Mouse (Mus musculus) liver, adult 2 months (tissue): ENCODE data around the gene Catsperg1. TPM values are rescaled to one million over a fixed set of nuclear protein-coding genes. Genes with fewer than 3 reads are reported as not detected.
"Not testable (repeated sequence)": the region's sequence is repeated elsewhere in the genome, so short reads cannot be mapped to it uniquely, and the experiment has no call there.

Experiments used
- DNase-seq: peaks from one replicate; pipeline ENCODE4 v3.0.0-alpha.2; 2011; ENCODE audit warnings: low read depth, low spot score; ENCODE audit errors: extremely low read depth
- H3K27ac ChIP-seq: fragments of 200-500 bp; replicated peaks from 2 replicates; pipeline ENCODE4 v1.5.1; 2012; ENCODE audit warnings: low read depth, mild to moderate bottlenecking, control low read depth, inconsistent platforms, low read length; ENCODE audit not compliant: insufficient read depth
- H3K27me3 ChIP-seq: fragments of 200-500 bp; 2 replicates; pipeline ENCODE4 v1.6.1; 2012; ENCODE audit warnings: mild to moderate bottlenecking, moderate library complexity, low read length, inconsistent platforms; ENCODE audit not compliant: control insufficient read depth, insufficient read depth
- H3K36me3 ChIP-seq: fragments of 200-500 bp; 2 replicates; pipeline ENCODE4 v1.6.1; 2012; ENCODE audit warnings: low read length, inconsistent platforms; ENCODE audit not compliant: control insufficient read depth, insufficient read depth
- H3K4me1 ChIP-seq: fragments of 200-500 bp; 2 replicates; pipeline ENCODE4 v1.6.1; 2011; ENCODE audit warnings: low read length; ENCODE audit not compliant: control insufficient read depth, insufficient read depth
- H3K4me3 ChIP-seq: fragments of 200-500 bp; 2 replicates; pipeline ENCODE4 v1.5.1; 2011; ENCODE audit warnings: low read depth, mild to moderate bottlenecking, control low read depth, low read length, moderate library complexity; ENCODE audit not compliant: insufficient read depth
- H3K79me2 ChIP-seq: fragments of 200-500 bp; 2 replicates; pipeline ENCODE4 v1.6.1; 2012; ENCODE audit warnings: inconsistent platforms, mild to moderate bottlenecking, low read length, moderate library complexity; ENCODE audit not compliant: control insufficient read depth, insufficient read depth
- H3K9ac ChIP-seq: fragments of 200-500 bp; 2 replicates; pipeline ENCODE4 v1.6.1; 2012; ENCODE audit warnings: low read depth, mild to moderate bottlenecking, control low read depth, inconsistent platforms, low read length
- CTCF ChIP-seq: fragments of 200-500 bp; IDR thresholded peaks from 2 replicates; pipeline ENCODE4 v1.5.1; 2011; ENCODE audit warnings: low read depth, low read length, control low read depth
- POLR2A ChIP-seq: fragments of 200-500 bp; IDR thresholded peaks from 2 replicates; pipeline ENCODE4 v1.6.1; 2011; ENCODE audit warnings: low read length, control low read depth; ENCODE audit not compliant: insufficient read depth; ENCODE audit errors: extremely low read depth
- WGBS: fragments of 180-500 bp; shearing (Covaris S2); methylation state at CpG from one replicate; pipeline ENCODE4 v1.1.7; 2018; 5-methylcytosine and 5-hydroxymethylcytosine counted together
- polyA plus RNA-seq: library from polyadenylated mRNA; depleted of rRNA; stranded (reverse); fragments of >200 nt; gene quantifications from 2 replicates; pipeline ENCODE4 v1.2.3, GENCODE M21; 2012
- total RNA-seq: library from RNA; depleted of rRNA; stranded (reverse); fragments of >200 nt; gene quantifications from 2 replicates; pipeline ENCODE4 v1.2.3, GENCODE M21; 2014

The Catsperg1 gene
- total and polyA plus RNA-seq, 2 experiments: 0.24 to 0.28 TPM

DNA sequence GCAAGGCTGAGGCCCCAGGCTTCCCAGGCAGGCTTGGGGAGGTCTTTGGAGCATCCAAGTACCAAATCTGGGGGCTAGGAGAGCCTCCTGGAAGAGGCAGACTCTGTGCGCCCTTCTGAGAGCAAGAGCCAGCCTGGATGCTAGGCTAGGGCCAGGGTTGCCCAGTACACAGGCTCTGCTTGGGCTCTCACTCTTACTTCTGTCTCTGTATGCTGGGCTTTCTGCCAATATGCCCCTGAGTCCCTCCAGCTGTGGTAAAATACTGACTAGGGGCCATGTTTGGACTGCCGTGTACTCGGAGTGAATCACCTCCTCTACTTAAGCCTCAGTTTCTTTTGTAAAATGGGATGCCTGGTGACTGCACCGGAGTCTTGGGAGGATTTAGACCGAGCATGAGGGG, 32.2 kb upstream of the Catsperg1 start:
- Histone ChIP-seq H3K27me3 (no peaks in the 10 kb centered on the region), H3K36me3 (no peaks in the 10 kb centered on the region), H3K27ac (no peak overlapping the region), H3K4me3 (no peak overlapping the region), H3K79me2 (no peaks in the 10 kb centered on the region), H3K9ac (no peak overlapping the region), H3K4me1 (peaks cover 10% of the 10 kb centered on the region; the same call in 1 of the 2 replicates)
- WGBS: 92% methylated on average over 5 of the region's 5 CpGs
- no peak for DNase-seq
- no peak for TF ChIP-seq POLR2A
- no peak for TF ChIP-seq CTCF

DNA sequence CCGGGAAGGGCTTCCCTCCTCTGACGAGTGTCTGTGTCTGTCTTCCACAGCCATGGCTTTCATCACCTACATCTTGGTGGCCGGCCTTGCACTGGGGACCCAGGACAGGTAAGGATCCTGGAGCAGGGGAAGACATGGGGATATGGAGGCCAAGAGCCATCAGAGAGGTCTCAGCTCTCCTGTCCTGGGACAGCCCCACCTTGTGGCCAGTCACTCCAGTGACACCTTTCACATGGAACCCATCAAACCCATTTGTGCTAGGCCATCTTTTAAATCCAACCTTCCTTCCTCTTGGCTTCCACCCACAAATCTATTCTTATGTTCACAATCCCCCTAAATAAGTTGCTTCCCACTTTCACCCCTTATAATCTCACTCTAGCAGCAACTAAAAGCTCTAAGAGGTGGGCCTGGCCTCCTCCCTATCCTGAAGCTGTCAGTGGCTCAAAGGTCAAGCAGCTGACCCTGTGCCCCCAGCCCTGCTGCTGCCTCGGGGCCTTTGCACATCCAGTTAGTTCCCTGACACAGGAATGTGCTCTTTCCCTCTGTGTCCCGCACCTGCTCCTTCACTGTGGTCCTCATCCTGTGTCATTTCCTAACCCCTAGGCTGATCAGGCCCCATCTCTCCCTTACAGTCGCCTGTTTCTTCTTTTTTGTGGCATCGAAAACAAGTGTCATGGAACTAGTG, 31.0 kb upstream of the Catsperg1 start:
- Histone ChIP-seq H3K4me1 (peaks cover 10% of the 10 kb centered on the region; the same call in 1 of the 2 replicates), H3K9ac (no peak overlapping the region), H3K79me2 (no peaks in the 10 kb centered on the region), H3K27me3 (no peaks in the 10 kb centered on the region), H3K4me3 (no peak overlapping the region), H3K36me3 (no peaks in the 10 kb centered on the region), H3K27ac (no peak overlapping the region)
- TF ChIP-seq POLR2A: no peak
- peak; percentile 80 for TF ChIP-seq CTCF
- WGBS: 92% methylated on average over 7 of the region's 7 CpGs
- no peak for DNase-seq

DNA sequence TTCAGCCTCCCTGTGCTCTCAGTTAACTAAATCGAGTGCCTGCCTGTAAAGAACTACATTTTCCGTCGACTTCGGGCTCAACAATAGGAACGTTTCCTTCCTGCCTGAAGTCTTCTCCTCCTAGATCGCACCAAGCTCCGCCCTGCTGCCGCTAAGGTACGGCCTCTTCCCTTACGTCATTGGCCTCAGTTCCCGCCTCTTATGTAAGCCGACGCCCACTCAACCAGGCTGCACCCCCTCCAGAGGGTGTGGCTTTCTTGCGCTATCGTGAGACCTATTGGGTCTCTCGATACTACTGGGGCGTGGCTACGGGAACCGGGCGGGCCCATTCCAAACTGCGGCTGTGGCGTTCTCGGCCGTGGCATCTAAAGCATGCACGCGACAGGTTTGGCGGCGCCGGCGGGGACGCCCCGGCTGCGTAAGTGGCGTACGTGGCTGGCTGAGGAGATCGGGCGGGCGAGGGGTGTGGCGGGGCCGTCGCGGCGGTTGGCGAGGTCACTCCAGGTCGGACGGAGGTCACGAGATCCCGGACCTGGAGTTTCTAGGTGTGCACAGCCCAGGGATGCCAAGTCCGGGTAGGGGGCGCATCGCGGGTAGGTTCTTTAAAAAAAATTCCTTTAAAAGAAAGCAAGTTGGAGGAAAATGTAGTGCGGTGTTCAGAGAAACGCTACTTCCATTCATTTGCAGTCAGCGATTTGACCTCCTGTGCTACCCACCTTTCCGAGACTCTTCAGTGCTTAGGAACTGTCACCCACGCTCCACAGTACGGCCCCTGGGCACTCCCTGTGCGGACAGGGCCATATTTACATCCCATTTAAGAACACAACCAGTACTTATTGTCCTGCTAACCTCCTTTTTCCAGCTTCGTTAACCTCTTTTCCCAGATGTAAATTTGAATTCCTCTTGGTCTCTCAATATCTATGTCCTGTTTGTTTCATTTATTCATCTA, 24.5 kb upstream of the Catsperg1 start, which contains the start of gene Yif1b:
Gene Yif1b (plus strand): TSS at position 311 of the 949 bp plus-strand sequence.
- peaks cover 7% of the 10 kb centered on the region for H3K4me1 ChIP-seq
- no peaks in the 10 kb centered on the region for H3K79me2 ChIP-seq
- DNase-seq: peak; percentile 97
- H3K27me3 ChIP-seq: no peaks in the 10 kb centered on the region
- peak within 1 kb of the TSS; percentile 58 for H3K4me3 ChIP-seq
- under 1% methylated on average over 60 of the region's 60 CpGs for WGBS
- TF ChIP-seq CTCF (0 out of 2 replicates have a peak, but pooled peaks have one; percentile 7), POLR2A (0 out of 2 replicates have a peak, but pooled peaks have one; percentile 6)
- peak within 1 kb of the TSS; percentile 65 for H3K9ac ChIP-seq
- no peaks in the 10 kb centered on the region for H3K36me3 ChIP-seq
- peak within 1 kb of the TSS; percentile 67 for H3K27ac ChIP-seq

DNA sequence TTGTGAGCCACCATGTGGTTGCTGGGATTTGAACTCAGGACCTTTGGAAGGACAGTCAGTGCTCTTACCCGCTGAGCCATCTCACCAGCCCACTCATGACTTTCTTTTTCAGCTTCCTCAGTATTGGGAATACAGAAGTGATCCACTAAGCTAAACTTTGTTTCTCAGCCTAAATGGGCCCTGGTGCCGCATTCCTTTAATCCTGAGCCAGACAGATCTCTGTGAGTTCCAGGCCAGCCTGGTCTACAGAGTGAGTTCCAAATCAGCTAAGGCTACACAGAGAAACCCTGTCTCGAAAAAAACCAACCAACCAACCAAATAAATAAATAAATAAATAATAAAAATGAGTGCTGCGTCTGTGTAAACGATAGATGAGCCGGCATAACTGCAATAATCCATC, 23.8 kb upstream of the Catsperg1 start:
- not testable (repeated sequence) for H3K36me3 ChIP-seq, H3K4me1 ChIP-seq, DNase-seq, H3K27me3 ChIP-seq, H3K79me2 ChIP-seq
- WGBS: 26% methylated on average over 6 of the region's 6 CpGs
- peak overlapping the region; percentile 67 for H3K27ac ChIP-seq
- peak overlapping the region; percentile 65 for H3K9ac ChIP-seq
- H3K4me3 ChIP-seq: peak overlapping the region; percentile 36; the same call in 1 of the 2 replicates

DNA sequence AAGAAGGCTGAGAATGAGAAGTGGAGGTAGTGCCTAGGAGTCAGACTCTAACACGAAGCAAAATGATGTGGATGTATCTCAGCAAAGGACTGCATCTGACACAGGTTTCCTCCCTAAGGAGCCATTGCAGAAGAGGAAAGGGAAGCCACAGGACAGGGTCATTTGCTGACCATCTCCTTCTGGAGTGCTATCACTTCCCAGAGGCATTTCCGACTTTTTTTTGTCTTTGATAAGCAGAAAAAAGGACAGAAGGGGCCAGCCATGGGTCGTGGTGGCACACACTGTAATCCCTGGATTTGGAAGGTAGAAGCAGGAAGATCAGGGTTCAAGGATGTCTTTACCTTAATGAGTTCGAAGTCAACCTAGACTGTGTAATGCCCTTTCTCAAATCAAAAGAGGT, 22.8 kb upstream of the Catsperg1 start:
- Histone ChIP-seq H3K79me2 (no peaks in the 10 kb centered on the region), H3K36me3 (no peaks in the 10 kb centered on the region), H3K4me1 (peaks cover 7% of the 10 kb centered on the region), H3K9ac (no peak overlapping the region), H3K27ac (no peak overlapping the region), H3K27me3 (no peaks in the 10 kb centered on the region), H3K4me3 (no peak overlapping the region)
- TF ChIP-seq CTCF: no peak
- TF ChIP-seq POLR2A: no peak
- DNase-seq: no peak
- 75% methylated on average over 4 of the region's 4 CpGs for WGBS

DNA sequence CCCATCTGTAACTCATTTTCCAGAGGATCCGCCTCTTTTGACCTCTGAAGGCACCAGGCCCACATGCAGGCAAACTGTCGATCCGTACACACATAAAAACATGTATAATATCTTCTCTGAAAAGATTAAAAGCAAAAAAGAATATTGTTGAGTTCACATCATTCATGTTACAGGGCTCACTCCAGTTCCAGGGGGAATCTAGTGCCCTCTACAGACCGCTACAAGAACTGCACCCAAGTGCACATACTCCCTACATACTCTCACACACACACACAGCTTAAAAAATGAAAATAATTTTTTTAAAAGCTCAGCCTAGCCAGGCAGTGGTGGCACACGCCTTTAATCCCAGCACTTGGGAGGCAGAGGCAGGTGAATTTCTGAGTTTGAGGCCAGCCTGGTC, 20.8 kb upstream of the Catsperg1 start:
- H3K4me1 ChIP-seq: peaks cover 7% of the 10 kb centered on the region
- WGBS: 94% methylated on average over 5 of the region's 5 CpGs
- no peak overlapping the region for H3K9ac ChIP-seq
- DNase-seq: no peak
- no peaks in the 10 kb centered on the region for H3K27me3 ChIP-seq
- H3K36me3 ChIP-seq: no peaks in the 10 kb centered on the region
- no peak overlapping the region for H3K4me3 ChIP-seq
- H3K27ac ChIP-seq: peak overlapping the region; percentile 59; the same call in 1 of the 2 replicates
- no peaks in the 10 kb centered on the region; the same call in 1 of the 2 replicates for H3K79me2 ChIP-seq
- TF ChIP-seq POLR2A (no peak), CTCF (peak; percentile 16; the same call in 1 of the 2 replicates)
